Mouse (Mus musculus) embryo, embryonic 10 days (tissue): ENCODE results near the gene Rundc3a.

ENCODE experiments used
- DNase-seq: peaks from one replicate; pipeline ENCODE4 v3.0.0-alpha.2; 2015; ENCODE audit warnings: low spot score

Gene Rundc3a

DNA sequence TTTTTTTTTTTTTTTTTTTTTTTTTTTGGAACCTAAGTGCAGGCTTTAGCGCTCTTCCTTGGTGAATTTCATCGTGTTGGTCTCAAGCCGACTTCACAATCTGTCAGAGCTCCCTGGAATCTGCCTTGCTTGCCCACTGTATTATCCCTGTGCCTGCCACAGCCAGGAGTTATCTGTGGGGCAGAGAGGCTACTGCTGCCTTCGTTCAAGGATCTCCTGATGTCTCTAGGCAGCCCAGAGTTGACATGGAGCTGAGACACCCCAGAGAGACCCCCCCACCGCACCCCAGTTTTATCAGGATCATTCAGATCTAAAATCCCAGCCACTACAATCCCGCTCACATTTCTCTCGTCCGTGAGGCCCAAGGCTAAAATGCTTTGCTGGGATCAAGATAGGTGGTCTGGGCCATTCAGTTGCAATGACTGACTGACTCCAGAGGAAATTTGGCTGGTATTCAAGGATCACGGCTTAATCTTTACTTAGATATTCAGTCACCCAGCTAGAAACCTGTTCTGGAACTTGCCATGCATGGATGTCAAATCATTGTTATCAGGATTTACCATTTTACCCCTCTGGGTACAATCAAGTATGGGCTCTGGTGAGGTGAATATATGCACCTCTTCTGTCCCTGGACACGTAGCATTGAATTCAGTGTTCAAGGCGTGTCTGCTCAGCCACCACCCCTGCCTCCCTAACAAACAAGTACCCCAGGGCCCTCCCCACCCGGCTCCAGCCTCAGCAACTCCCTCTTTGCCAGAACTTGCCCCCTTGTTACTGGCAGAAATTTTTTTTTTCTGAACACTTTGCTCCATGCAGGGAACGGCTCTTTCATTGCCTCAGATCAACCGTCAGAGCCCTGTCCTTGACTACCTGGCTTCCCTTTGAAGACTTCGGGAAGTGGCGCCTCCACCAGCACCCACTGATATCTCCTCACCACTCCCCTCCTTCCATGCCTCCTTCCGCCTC, 56.1 kb downstream of the Rundc3a start:
- no peak for DNase-seq
